Mouse (Mus musculus) frontal cortex, postnatal 14 days (tissue): Measurements from ENCODE around the gene Zfp839.

Experiments
- DNase-seq, 2 experiments: peaks; one replicate each; pipeline ENCODE4 v3.0.0; 2022; ENCODE audit warnings: low spot score in 2 of 2

Gene Zfp839

DNA sequence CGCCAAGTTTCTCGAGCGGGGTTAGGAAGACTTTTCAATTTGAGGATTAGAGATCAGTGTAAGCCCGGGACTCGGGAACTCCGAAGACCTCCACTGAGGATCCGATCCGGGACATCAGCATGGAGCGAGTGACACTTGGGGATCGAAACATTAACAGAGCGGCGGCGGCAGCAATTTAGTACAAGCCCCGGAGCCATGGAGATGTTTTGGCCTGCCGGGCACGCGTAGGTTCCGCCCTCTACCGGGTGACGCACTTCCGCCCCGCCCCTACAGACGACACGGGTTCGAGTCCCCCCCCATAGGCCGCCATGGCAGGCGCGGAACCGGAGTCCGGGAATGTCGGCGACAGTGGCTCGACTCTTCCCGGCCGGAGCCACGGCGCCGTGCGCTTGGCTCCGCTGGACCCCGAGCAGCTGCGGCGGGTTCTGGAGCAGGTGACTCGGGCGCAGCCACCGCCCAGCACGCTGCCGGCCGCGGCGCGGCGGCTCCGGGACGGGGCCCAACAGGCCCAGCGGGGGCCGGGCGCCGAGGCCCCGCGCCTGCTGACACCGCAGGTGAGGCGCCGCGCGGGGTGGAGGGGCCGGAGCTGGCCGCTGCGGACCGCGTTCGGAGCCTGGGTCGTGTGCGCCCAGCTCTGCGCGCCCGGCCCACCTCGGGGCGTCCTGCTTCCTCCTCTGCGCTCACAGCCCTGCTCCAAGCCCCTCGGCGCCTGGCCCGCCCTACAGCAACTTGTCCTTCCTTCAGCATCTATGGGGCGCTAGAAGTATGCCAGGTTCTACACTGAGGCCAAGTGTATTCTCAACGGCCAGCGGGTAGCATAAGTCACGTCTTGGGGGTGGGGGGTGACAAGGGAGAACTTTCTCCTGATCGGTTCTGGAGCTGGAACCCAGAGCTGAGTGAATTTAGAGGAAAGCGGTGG lies at the start of gene Zfp839:
Gene Zfp839, plus strand, starts transcription at position 244 of the 919 bp plus-strand sequence.
- DNase-seq: peak; percentile 71 to 83

DNA sequence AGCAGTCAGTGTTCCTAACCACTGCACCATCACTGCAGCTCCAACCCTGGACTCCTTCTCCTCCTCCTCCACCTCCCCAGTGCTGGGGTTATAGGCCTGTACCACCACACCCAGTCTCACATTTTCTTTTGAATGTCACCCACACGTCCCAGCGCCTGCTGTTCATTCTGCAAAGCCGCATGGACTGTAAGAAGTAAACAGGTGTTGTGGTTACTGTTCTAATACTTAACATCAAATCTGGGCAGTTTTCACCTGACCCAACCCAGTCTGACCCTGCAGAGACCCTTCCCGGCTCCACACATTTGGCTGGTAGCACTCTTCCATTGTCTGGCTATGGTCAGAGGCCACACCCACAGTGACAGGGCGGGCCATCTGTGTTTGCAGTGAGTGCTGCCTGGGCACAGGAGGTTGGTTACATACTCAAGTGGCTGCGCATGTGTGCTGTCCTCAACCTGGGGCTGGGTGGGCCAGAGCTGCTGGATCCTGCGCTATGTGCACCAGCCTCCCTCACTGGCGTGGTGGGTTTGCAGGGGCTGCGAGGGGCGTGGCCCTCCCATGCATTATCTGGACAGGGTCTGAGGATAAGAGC lies 48.1 kb upstream of the Zfp839 start:
- DNase-seq: no peak

- no peak for DNase-seq
Measured at GRCm38 (mm10) chr12:110802674-110803297, 47.3 kb upstream of the Zfp839 start.

DNA sequence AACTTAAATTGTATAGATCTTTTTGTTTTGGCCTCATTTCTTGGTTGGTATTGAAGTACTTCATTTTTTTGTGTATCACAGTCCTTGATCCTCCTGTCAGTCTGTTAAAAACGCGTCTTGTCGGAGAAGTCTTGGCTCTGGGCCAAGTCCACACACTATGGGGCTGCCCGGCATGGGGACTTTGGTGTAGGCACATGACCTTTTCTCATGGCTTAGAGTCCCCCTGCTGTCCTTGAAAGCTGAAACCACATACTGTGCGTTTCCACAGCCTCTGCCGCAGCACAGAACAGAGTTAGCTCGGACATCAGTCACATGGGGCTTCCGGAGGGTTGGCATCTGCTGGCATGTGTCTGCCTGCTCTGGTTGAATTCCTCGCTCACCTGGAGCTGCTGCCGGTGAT lies 45.8 kb upstream of the Zfp839 start:
- DNase-seq: no peak

GRCm38 (mm10) chr12:110806301-110806970 lies 43.6 kb upstream of the Zfp839 start:
- DNase-seq: no peak

- no peak for DNase-seq
Measured at GRCm38 (mm10) chr12:110808430-110808829, 41.6 kb upstream of the Zfp839 start.

GRCm38 (mm10) chr12:110808848-110809247 lies 41.2 kb upstream of the Zfp839 start:
- no peak for DNase-seq

- DNase-seq: no peak
Measured at GRCm38 (mm10) chr12:110813132-110813531, 36.9 kb upstream of the Zfp839 start.

DNA sequence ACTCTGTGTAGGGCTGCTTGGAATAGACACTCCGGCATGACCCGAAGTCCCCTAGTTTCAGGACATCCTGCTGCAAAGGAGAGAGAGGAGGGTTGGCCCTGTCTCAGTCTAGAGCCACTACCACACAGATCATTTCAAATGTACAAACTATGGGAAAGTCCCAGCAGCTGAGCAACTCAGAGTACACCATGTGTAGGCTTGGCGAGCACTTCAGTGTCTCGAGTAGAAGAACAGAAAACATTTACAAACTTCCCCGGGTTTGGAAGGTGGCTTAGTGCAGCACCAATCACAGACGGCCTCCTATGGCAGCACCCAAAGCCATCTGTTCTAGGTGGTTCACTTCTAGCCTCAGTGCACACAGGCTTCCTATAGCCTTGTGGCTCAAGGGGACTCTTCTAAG lies 36.4 kb upstream of the Zfp839 start:
- no peak for DNase-seq

DNA sequence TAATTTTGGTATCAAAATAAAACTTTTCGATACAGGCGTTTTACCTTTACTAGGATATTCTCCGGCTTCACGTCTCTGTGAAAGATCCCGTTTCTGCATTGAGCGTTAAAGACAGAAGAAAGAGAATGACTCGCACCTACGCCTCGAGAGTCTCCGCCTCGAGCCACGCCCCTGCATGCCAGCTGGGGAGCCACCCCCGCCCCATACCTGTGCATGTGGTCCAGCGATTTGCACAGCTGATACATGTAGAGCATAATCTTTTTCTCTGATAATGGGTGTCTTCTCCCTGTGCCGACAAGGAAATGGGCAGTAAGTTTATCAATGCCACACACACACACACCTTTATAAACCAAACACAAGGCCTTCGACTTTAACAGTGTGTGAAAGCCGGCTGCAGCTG lies 35.1 kb upstream of the Zfp839 start:
- no peak for DNase-seq

DNA sequence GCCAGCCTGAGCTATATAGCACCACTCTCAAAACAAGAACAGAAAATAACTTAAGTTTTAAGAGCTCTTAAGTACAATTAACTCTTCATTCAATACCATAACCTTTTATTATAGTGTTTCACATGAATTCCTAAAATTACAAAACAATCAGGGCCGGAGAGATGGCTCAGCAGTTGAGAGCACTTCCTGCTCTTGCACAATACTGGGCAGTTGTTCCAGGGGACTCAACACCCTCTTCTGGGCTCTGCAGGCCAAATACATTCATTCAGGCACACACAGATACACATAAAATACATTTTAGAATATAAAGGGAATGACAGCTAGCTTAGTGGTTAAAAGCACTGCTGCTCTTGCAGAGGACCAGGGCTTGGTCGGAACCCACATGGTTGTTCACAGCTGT lies 33.2 kb upstream of the Zfp839 start:
- no peak for DNase-seq

- no peak for DNase-seq
Measured at GRCm38 (mm10) chr12:110819367-110819766, 30.7 kb upstream of the Zfp839 start.

GRCm38 (mm10) chr12:110821787-110822186 lies 28.3 kb upstream of the Zfp839 start:
- no peak for DNase-seq

DNA sequence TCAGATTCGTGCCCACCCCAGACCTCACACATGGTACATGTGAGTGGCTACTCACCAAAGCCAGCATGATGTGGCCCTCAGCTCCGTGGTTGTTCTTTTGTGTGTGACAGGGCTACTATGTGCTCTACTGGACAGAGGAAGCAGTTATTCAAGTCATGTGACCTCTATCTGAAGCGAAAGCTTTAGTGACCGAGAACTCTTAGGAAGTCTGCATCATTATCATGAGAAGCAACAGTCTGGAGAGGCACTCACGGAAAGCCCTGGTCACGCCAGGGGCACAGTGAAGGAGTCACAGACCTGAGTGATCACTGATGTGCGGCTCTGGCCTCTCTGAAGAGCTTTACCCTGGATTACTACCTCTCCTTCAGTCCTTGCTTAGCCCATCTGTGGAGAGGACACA lies 27.7 kb upstream of the Zfp839 start:
- no peak for DNase-seq

DNA sequence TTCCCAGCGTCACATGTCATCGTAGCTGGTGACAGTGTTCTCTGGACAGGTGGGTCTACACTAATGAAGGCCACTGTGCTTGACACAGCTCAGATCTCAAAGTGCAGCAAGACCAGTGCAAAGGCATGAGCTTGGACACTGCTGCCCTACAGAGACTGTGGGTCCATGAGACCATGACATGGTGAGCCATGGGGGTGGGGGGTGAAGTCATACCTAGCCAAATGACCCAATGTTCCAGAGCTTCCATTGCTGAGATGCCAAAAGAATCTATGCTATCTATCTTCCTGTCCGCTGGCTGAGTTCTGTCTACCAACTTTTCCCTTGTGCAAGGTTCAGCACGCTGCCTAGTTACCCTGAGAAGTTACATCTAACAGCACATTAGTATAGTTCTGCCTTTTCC lies 21.1 kb upstream of the Zfp839 start:
- no peak for DNase-seq

DNA sequence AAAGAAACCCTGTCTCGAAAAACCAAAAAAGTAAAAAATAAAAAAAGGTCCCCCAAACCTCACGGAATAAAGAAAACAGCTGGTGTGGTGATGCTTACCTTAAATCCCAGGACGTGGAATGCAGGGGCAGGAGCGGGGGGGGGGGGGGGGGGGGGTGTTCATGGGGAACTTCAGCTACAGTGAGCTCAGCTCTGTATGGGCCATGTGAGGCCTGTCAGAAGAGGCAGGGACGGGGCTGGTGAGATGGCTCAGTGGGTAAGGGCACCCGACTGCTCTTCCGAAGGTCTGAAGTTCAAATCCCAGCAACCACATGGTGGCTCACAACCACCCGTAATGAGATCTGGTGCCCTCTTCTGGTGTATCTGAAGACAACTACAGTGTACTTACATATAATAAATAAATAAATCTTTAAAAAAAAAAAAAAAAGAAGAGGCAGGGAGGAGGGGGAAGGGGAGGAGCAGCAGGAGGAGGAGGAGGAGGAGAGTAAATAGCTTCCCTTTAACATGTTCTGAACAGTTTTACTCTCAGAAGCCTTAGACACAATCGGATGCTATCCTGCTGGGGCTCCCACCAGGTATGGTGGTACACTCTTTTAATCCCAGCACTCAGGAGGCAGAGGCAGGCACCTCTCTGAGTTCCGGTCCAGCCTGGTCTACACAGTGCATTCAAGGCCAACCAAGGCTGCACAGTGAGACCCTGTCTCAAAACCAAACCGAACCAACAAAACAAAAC lies 19.6 kb upstream of the Zfp839 start:
- DNase-seq: no peak

DNA sequence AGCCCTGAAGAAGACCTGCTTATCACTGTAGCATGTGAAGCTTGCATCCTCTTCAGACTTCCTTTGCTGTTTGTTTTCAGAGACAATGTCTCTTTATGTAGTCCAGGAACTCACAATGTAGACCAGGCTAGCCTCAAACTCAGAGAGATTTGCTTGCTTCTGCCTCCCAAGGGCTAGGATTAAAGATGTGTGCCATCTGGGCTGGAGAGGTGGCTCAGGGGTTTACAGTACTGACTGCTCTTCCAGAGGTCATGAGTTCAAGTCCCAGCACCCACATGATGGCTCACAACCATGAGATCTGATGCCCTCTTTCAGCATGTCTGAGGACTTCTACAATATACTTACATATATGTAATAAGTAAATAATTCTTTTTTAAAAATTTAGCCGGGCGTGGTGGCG lies 14.9 kb upstream of the Zfp839 start:
- no peak for DNase-seq

DNA sequence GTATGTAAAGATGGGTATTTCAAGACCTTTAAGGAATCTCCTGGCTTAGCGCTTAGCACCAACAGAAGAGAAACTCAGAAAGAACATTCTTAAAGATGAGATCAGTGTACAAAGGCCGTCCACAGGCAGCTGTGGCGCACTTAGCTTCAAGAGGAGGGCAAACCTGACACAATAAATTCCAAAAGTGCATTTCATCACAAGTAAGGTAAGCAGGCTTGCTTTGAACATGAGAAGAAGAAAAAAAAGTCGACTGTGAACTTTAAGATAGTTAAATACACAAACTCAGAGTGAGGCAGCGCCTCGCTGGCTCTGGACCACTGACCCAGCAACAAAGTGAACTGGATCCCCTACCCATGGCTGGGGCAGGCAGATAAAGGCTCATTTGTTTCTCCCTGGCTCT lies 13.3 kb upstream of the Zfp839 start:
- DNase-seq: no peak

GRCm38 (mm10) chr12:110837192-110837841 lies 12.7 kb upstream of the Zfp839 start:
- DNase-seq: no peak

GRCm38 (mm10) chr12:110837850-110838249 lies 12.2 kb upstream of the Zfp839 start:
- no peak for DNase-seq
